Mouse (Mus musculus): ENCODE results near the gene Ankrd61. TPM values are rescaled to one million over a fixed set of nuclear protein-coding genes. Genes with fewer than 3 reads are reported as not detected.

Ankrd61 gene
- polyA plus RNA-seq (2017; shearing (Covaris generic)): 0.49 TPM

GRCm38 (mm10) chr5:143897635-143898330, at the start of gene Ankrd61:
Ankrd61 (minus strand) TSS chr5:143897685.

GRCm38 (mm10) chr5:143932831-143933230, 35.3 kb upstream of the Ankrd61 start, which contains the start of gene Rsph10b:
Rsph10b (plus strand) TSS chr5:143933035.

GRCm38 (mm10) chr5:143927875-143928274, 30.4 kb upstream of the Ankrd61 start, which contains the start of gene Gm42421:
Gm42421 (plus strand) TSS chr5:143928175.

GRCm38 (mm10) chr5:143909417-143910400, 12.2 kb upstream of the Ankrd61 start, which contains the start of the genes Aimp2 and Pms2:
Aimp2 (minus strand) TSS chr5:143909847.
Pms2 (plus strand) TSS chr5:143909964.

Other genes starting within 250 kb of the Ankrd61 start
- gene Usp42, start 165.4 kb downstream of the Ankrd61 start, polyA plus RNA-seq (2017; shearing (Covaris generic)): 22.2 TPM
- 58.6 TPM for gene Eif2ak1, start 79.9 kb downstream of the Ankrd61 start, polyA plus RNA-seq (2017; shearing (Covaris generic))
- 54.6 TPM for gene Aimp2, start 12.2 kb upstream of the Ankrd61 start, polyA plus RNA-seq (2017; shearing (Covaris generic))
- gene Pms2, start 12.3 kb upstream of the Ankrd61 start, polyA plus RNA-seq (2017; shearing (Covaris generic)): 35.9 TPM
- 2.6 TPM for gene Gm42421, start 30.5 kb upstream of the Ankrd61 start, polyA plus RNA-seq (2017; shearing (Covaris generic))
- gene Rsph10b, start 35.4 kb upstream of the Ankrd61 start, polyA plus RNA-seq (2017; shearing (Covaris generic)): 1.3 TPM
- gene Ccz1, start 117.2 kb upstream of the Ankrd61 start, polyA plus RNA-seq (2017; shearing (Covaris generic)): 70.2 TPM
- not detected for gene Ocm, start 129.0 kb upstream of the Ankrd61 start, polyA plus RNA-seq (2017; shearing (Covaris generic))
- 15.7 TPM for gene Lmtk2, start 202.8 kb upstream of the Ankrd61 start, polyA plus RNA-seq (2017; shearing (Covaris generic))